Mouse (Mus musculus) stomach, postnatal 0 days (tissue): ENCODE data around the gene Olfr148.

Experiments
- CTCF ChIP-seq: IDR thresholded peaks from 2 replicates; pipeline ENCODE4 v1.5.1; 2016; ENCODE audit warnings: antibody characterized with exemption, low read depth, mild to moderate bottlenecking, moderate library complexity
- EP300 ChIP-seq: optimal IDR thresholded peaks from 2 replicates; pipeline ENCODE3; 2016; ENCODE audit warnings: antibody characterized with exemption

DNA sequence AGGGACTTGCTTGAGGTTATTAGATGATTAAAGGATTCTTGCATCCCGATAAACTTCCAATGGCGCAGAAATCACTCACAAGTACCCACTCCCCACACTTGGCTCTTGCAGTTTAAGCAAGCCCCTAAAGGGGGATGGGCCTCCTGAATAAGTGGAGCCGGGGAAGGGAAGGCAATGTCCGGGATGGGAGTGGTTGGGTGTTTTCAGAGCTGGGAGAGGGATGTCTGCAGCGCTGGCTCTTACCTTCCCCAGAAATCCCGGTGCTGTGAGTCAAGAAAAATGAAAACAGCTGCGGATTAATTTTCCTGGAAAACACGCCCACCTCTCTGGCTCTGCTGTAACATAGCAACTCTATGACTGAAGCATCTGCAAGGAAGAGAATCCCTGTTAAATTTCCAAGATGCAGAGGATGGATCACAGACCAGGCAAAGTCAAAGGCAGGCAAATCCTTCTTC lies 6.4 kb upstream of the Olfr148 start, which contains the start of gene AW551984:
- TF ChIP-seq CTCF (no peak), EP300 (no peak)
